10 mouse cellular contexts compared by ENCODE assay signal in genomic region chr6:88483111-88483510, GRCm38 (mm10). TPM values are rescaled to one million over a fixed set of nuclear protein-coding genes. Genes with fewer than 3 reads are reported as not detected.
DNase-seq lines count a peak whose midpoint lies in the region; ATAC-seq and TF ChIP-seq lines count a peak whose summit lies in the region.
"Had no signal": no experiment of that assay in that cellular context is flagged by ENCODE, and none has a peak within 500 bp of the region (broad histone marks: within the 10 kb centered on the region; RNA-seq: fewer than 3 reads in every experiment).

No protein-coding gene starts in this region.

- H3K4me2 ChIP-seq in lung, embryonic 14.5 days: no peak overlapping the region

- intact Hi-C loops in heart, postnatal 25 days (cut with DNase I): no loop called here

- no peak for TF ChIP-seq CTCF in lung, embryonic 14.5 days (IDR thresholded peaks at IDR 0.05; ENCODE audit: low read depth)

- H3K9me3 ChIP-seq in lung, embryonic 14.5 days (ENCODE audit: low read depth, low read length): no peaks in the 10 kb centered on the region

- H3K27me3 ChIP-seq in lung, embryonic 14.5 days (ENCODE audit: insufficient read depth, low read length): no peaks in the 10 kb centered on the region

- no peak overlapping the region for H3K4me3 ChIP-seq in lung, embryonic 14.5 days (ENCODE audit: low read depth, low read length)

- no peaks in the 10 kb centered on the region for H3K4me1 ChIP-seq in lung, embryonic 14.5 days (ENCODE audit: insufficient read depth)

- peaks cover 96% of the 10 kb centered on the region for H3K36me3 ChIP-seq in lung, embryonic 14.5 days (ENCODE audit: insufficient read depth)

- H3K27ac ChIP-seq in lung, embryonic 14.5 days (ENCODE audit: low read depth): no peak overlapping the region

- peak; percentile 24 to 28 for DNase-seq in heart, adult 9 months (ENCODE audit: low spot score in 2 of 2)
- DNase-seq in heart, postnatal 25 days (ENCODE audit: low spot score): no peak
- peak; percentile 48 for DNase-seq in WW6 (ENCODE audit: low read depth, low spot score)
- peak; percentile 84 to 88 for DNase-seq in cerebellum, postnatal 10 days
- peak; percentile 31 for DNase-seq in lung, embryonic 14.5 days
- DNase-seq in layer of hippocampus, postnatal 36 days: no peak
- no peak for DNase-seq in thymus, postnatal 10 days (ENCODE audit: low spot score in 2 of 2)
- DNase-seq in yolk sac, embryonic 10.5 days (ENCODE audit: low spot score): no peak
- DNase-seq: right cerebral cortex, postnatal 4 days had no signal

- WGBS in lung, embryonic 14.5 days: 73% methylated on average over 7 of the region's 7 CpGs

- no peak overlapping the region for H3K9ac ChIP-seq in lung, embryonic 14.5 days

- ATAC-seq in lung, embryonic 14.5 days (ENCODE audit: insufficient read depth): no peak
- ATAC-seq: midbrain, embryonic 16.5 days had no signal

RNA-seq across cellular contexts. Expression of gene Ruvbl1, which starts 17.9 kb away (rescaled TPM):
- total RNA-seq in heart, postnatal 25 days (2021): 10 to 100 TPM; 15.2 to 16.7 TPM
- 153 and 163 TPM in 2 replicates for polyA plus RNA-seq in lung, embryonic 14.5 days (2014; fragmentation: Nextera tagmentation; extraction: Ambion mirVana)
- total RNA-seq in layer of hippocampus, postnatal 36 days (2021): 10 to 100 TPM; 39.2 to 40.6 TPM

RNA-seq across cellular contexts. Expression of gene Sec61a1, which starts 35.6 kb away (rescaled TPM):
- 10 to 100 TPM; 49.4 to 53.6 TPM for total RNA-seq in heart, postnatal 25 days (2021)
- 241 and 249 TPM in 2 replicates for polyA plus RNA-seq in lung, embryonic 14.5 days (2014; fragmentation: Nextera tagmentation; extraction: Ambion mirVana)
- 10 to 100 TPM; 89.8 to 93.3 TPM for total RNA-seq in layer of hippocampus, postnatal 36 days (2021)

RNA-seq across cellular contexts. Expression of gene Eefsec, which starts 36.8 kb away (rescaled TPM):
- total RNA-seq in heart, postnatal 25 days (2021): 1 to 10 TPM; 6.5 to 6.7 TPM
- 44.6 and 48.2 TPM in 2 replicates for polyA plus RNA-seq in lung, embryonic 14.5 days (2014; fragmentation: Nextera tagmentation; extraction: Ambion mirVana)
- 10 to 100 TPM; 23.6 to 24.1 TPM for total RNA-seq in layer of hippocampus, postnatal 36 days (2021)

Comparison
In these comparisons a context has a peak if more than half of its experiments do, and no peak if none do; other contexts are left out.
1. DNase-seq: peak in heart, adult 9 months (2 of 2), WW6 (single experiment), cerebellum, postnatal 10 days (2 of 2) and lung, embryonic 14.5 days (single experiment); none in heart, postnatal 25 days (single experiment), layer of hippocampus, postnatal 36 days (0 of 2), thymus, postnatal 10 days (0 of 2) and yolk sac, embryonic 10.5 days (single experiment).